Mouse (Mus musculus): Measurements from ENCODE around the gene Fzd9.

Fzd9 gene

GRCm38 (mm10) chr5:135251079-135251454 is at the start of gene Fzd9:
Fzd9 (minus strand) TSS chr5:135251230.
- no peak for DNase-seq (ENCODE audit: low read depth)

- DNase-seq (ENCODE audit: low read depth) = no peak
Observed at GRCm38 (mm10) chr5:135292001-135292400, 41.0 kb upstream of the Fzd9 start.

- no peak for DNase-seq (ENCODE audit: low read depth)
Observed at GRCm38 (mm10) chr5:135291193-135291592, 40.2 kb upstream of the Fzd9 start.

- no peak for DNase-seq (ENCODE audit: low read depth)
Observed at GRCm38 (mm10) chr5:135290703-135291102, 39.7 kb upstream of the Fzd9 start.

GRCm38 (mm10) chr5:135286926-135287325 is 35.9 kb upstream of the Fzd9 start:
- no peak for DNase-seq (ENCODE audit: low read depth)

GRCm38 (mm10) chr5:135286185-135286584 is 35.2 kb upstream of the Fzd9 start:
- no peak for DNase-seq (ENCODE audit: low read depth)

GRCm38 (mm10) chr5:135285211-135285610 is 34.2 kb upstream of the Fzd9 start:
- no peak for DNase-seq (ENCODE audit: low read depth)

- no peak for DNase-seq (ENCODE audit: low read depth)
Observed at GRCm38 (mm10) chr5:135280226-135280625, 29.2 kb upstream of the Fzd9 start.

GRCm38 (mm10) chr5:135276597-135276996 is 25.6 kb upstream of the Fzd9 start:
- DNase-seq (ENCODE audit: low read depth) = no peak

- DNase-seq (ENCODE audit: low read depth) = no peak
Observed at GRCm38 (mm10) chr5:135274663-135275396, 23.8 kb upstream of the Fzd9 start.

- no peak for DNase-seq (ENCODE audit: low read depth)
Observed at GRCm38 (mm10) chr5:135271563-135272165, 20.6 kb upstream of the Fzd9 start.

- no peak for DNase-seq (ENCODE audit: low read depth)
Observed at GRCm38 (mm10) chr5:135270361-135270760, 19.3 kb upstream of the Fzd9 start.

GRCm38 (mm10) chr5:135269451-135269850 is 18.4 kb upstream of the Fzd9 start:
- no peak for DNase-seq (ENCODE audit: low read depth)

GRCm38 (mm10) chr5:135264548-135264947 is 13.5 kb upstream of the Fzd9 start:
- no peak for DNase-seq (ENCODE audit: low read depth)

GRCm38 (mm10) chr5:135263866-135264503 is 13.0 kb upstream of the Fzd9 start:
- peak; percentile 73 for DNase-seq (ENCODE audit: low read depth)

- no peak for DNase-seq (ENCODE audit: low read depth)
Observed at GRCm38 (mm10) chr5:135258280-135259150, 7.5 kb upstream of the Fzd9 start.

GRCm38 (mm10) chr5:135257559-135257958 is 6.5 kb upstream of the Fzd9 start:
- DNase-seq (ENCODE audit: low read depth) = no peak

- DNase-seq (ENCODE audit: low read depth) = no peak
Observed at GRCm38 (mm10) chr5:135256166-135256565, 5.1 kb upstream of the Fzd9 start.

- no peak for DNase-seq (ENCODE audit: low read depth)
Observed at GRCm38 (mm10) chr5:135253741-135254401, 2.8 kb upstream of the Fzd9 start.

GRCm38 (mm10) chr5:135250186-135251078 is 598 bp downstream of the Fzd9 start:
- no peak for DNase-seq (ENCODE audit: low read depth)

Measured in fibroblast of lung, adult 2 months (primary cell).